Mouse (Mus musculus) macrophage (primary cell): ENCODE results near the gene Cpne9. TPM values are rescaled to one million over a fixed set of nuclear protein-coding genes. Genes with fewer than 3 reads are reported as not detected.
"Not testable (repeated sequence)": the region's sequence is repeated elsewhere in the genome, so short reads cannot be mapped to it uniquely, and the experiment has no call there.

Experiments used
- H3K27ac ChIP-seq: fragments of 350-480 bp; formaldehyde crosslinking; 2 replicates; pipeline ENCODE4 v1.9.0; 2021
- H3K36me3 ChIP-seq: fragments of 350-480 bp; formaldehyde crosslinking; 2 replicates; pipeline ENCODE4 v1.9.0; 2021; ENCODE audit errors: inconsistent target
- H3K4me3 ChIP-seq: fragments of 350-480 bp; formaldehyde crosslinking; 2 replicates; pipeline ENCODE4 v1.9.0; 2021; ENCODE audit errors: inconsistent target
- H3K79me2 ChIP-seq: fragments of 350-480 bp; formaldehyde crosslinking; 2 replicates; pipeline ENCODE4 v1.9.0; 2021; ENCODE audit errors: inconsistent target
- WGBS: methylation state at CpG from one replicate; pipeline ENCODE4 v1.1.7; 2026; ENCODE audit warnings: inconsistent platforms; ENCODE audit not compliant: missing documents; 5-methylcytosine and 5-hydroxymethylcytosine counted together
- polyA plus RNA-seq: library from polyadenylated mRNA; stranded (reverse); fragments of 250-400 nt; gene quantifications from 3 replicates; pipeline ENCODE4 v1.2.4, GENCODE M21; 2018; ENCODE audit warnings: inconsistent platforms

Gene Cpne9
- polyA plus RNA-seq, 1 experiment from 2014 or later: not detected

- Histone ChIP-seq H3K27ac (peak within 1 kb of the TSS; percentile 97), H3K4me3 (peak within 1 kb of the TSS; percentile 70), H3K36me3 (peaks cover 15% of the 10 kb centered on the region), H3K79me2 (peaks cover 43% of the 10 kb centered on the region)
- 0% methylated on average over 32 of the region's 32 CpGs for WGBS
These were observed 24.9 kb downstream of the Cpne9 start, which contains the start of gene Brpf1 for GRCm38 (mm10) chr6:113306986-113307349. Gene Brpf1 (plus strand): TSS chr6:113307137.

GRCm38 (mm10) chr6:113307481-113308121 is 25.5 kb downstream of the Cpne9 start:
- WGBS: under 1% methylated on average over 34 of the region's 34 CpGs
- peaks cover 21% of the 10 kb centered on the region for H3K36me3 ChIP-seq
- peaks cover 49% of the 10 kb centered on the region for H3K79me2 ChIP-seq
- H3K27ac ChIP-seq: peak overlapping the region; percentile 97
- peak overlapping the region; percentile 70 for H3K4me3 ChIP-seq

GRCm38 (mm10) chr6:113308141-113308540 is 26.0 kb downstream of the Cpne9 start:
- H3K36me3 ChIP-seq: peaks cover 24% of the 10 kb centered on the region
- H3K79me2 ChIP-seq: peaks cover 54% of the 10 kb centered on the region
- peak overlapping the region; percentile 70 for H3K4me3 ChIP-seq
- WGBS: 0% methylated on average over 5 of the region's 5 CpGs
- H3K27ac ChIP-seq: peak overlapping the region; percentile 97

- 58% methylated on average over 3 of the region's 3 CpGs for WGBS
- Histone ChIP-seq H3K79me2 (peaks cover 77% of the 10 kb centered on the region), H3K27ac (peak overlapping the region; percentile 52), H3K4me3 (no peak overlapping the region), H3K36me3 (peaks cover 87% of the 10 kb centered on the region)
These were observed 33.9 kb downstream of the Cpne9 start for GRCm38 (mm10) chr6:113315972-113316371.

GRCm38 (mm10) chr6:113326533-113327315 is 44.6 kb downstream of the Cpne9 start, which contains the start of gene Ogg1:
Gene Ogg1 (plus strand): TSS chr6:113326972.
- Histone ChIP-seq H3K79me2 (peaks cover 16% of the 10 kb centered on the region; the same call in 1 of the 2 replicates), H3K36me3 (peaks cover 31% of the 10 kb centered on the region), H3K4me3 (peak within 1 kb of the TSS; percentile 61), H3K27ac (peak within 1 kb of the TSS; percentile 80)
- under 1% methylated on average over 51 of the region's 52 CpGs for WGBS

GRCm38 (mm10) chr6:113329396-113329795 is 47.3 kb downstream of the Cpne9 start:
- Histone ChIP-seq H3K79me2 (peaks cover 16% of the 10 kb centered on the region; the same call in 1 of the 2 replicates), H3K4me3 (no peak overlapping the region), H3K36me3 (peaks cover 9% of the 10 kb centered on the region), H3K27ac (no peak overlapping the region)
- WGBS: 91% methylated on average over 1 of the region's 1 CpGs

- H3K27ac ChIP-seq: peak overlapping the region; percentile 21
- H3K4me3 ChIP-seq: no peak overlapping the region
- H3K79me2 ChIP-seq: peaks cover 16% of the 10 kb centered on the region; the same call in 1 of the 2 replicates
- peaks cover 14% of the 10 kb centered on the region for H3K36me3 ChIP-seq
- 0% methylated on average over 2 of the region's 2 CpGs for WGBS
These were observed 48.4 kb downstream of the Cpne9 start for GRCm38 (mm10) chr6:113330547-113330946.

- no peak overlapping the region for H3K27ac ChIP-seq
- H3K36me3 ChIP-seq: peaks cover 23% of the 10 kb centered on the region
- peaks cover 16% of the 10 kb centered on the region; the same call in 1 of the 2 replicates for H3K79me2 ChIP-seq
- 93% methylated on average over 11 of the region's 11 CpGs for WGBS
- no peak overlapping the region for H3K4me3 ChIP-seq
These were observed 49.6 kb downstream of the Cpne9 start for GRCm38 (mm10) chr6:113331721-113332120.

GRCm38 (mm10) chr6:113332734-113333133 is 50.6 kb downstream of the Cpne9 start:
- not testable (repeated sequence) for H3K4me3 ChIP-seq, H3K27ac ChIP-seq
- WGBS: 87% methylated on average over 6 of the region's 6 CpGs
- Histone ChIP-seq H3K79me2 (peaks cover 16% of the 10 kb centered on the region; the same call in 1 of the 2 replicates), H3K36me3 (peaks cover 31% of the 10 kb centered on the region)

GRCm38 (mm10) chr6:113333137-113333950 is 51.2 kb downstream of the Cpne9 start:
- H3K79me2 ChIP-seq: peaks cover 13% of the 10 kb centered on the region; the same call in 1 of the 2 replicates
- 83% methylated on average over 14 of the region's 14 CpGs for WGBS
- H3K4me3 ChIP-seq: no peak overlapping the region
- H3K36me3 ChIP-seq: peaks cover 37% of the 10 kb centered on the region
- no peak overlapping the region for H3K27ac ChIP-seq

GRCm38 (mm10) chr6:113334216-113334615 is 52.1 kb downstream of the Cpne9 start:
- Histone ChIP-seq H3K36me3 (peaks cover 46% of the 10 kb centered on the region), H3K27ac (no peak overlapping the region), H3K4me3 (no peak overlapping the region), H3K79me2 (peaks cover 11% of the 10 kb centered on the region; the same call in 1 of the 2 replicates)
- 78% methylated on average over 6 of the region's 6 CpGs for WGBS

GRCm38 (mm10) chr6:113336852-113337620 is 54.9 kb downstream of the Cpne9 start:
- Histone ChIP-seq H3K79me2 (peaks cover 36% of the 10 kb centered on the region), H3K27ac (no peak overlapping the region), H3K4me3 (no peak overlapping the region), H3K36me3 (peaks cover 59% of the 10 kb centered on the region)
- 59% methylated on average over 8 of the region's 8 CpGs for WGBS

GRCm38 (mm10) chr6:113341574-113341973 is 59.5 kb downstream of the Cpne9 start:
- Histone ChIP-seq H3K79me2 (peaks cover 53% of the 10 kb centered on the region), H3K36me3 (peaks cover 36% of the 10 kb centered on the region), H3K27ac (peak overlapping the region; percentile 94), H3K4me3 (peak overlapping the region; percentile 95)
- 2% methylated on average over 6 of the region's 6 CpGs for WGBS
